ENCODE assay signal across 9 mouse cellular contexts in genomic region chrX:7696520-7696919, GRCm38 (mm10). TPM values are rescaled to one million over a fixed set of nuclear protein-coding genes. Genes with fewer than 3 reads are reported as not detected.
A peak's percentile ranks its signal among the peaks of the same experiment; 100 is the strongest.
DNase-seq lines count a peak whose midpoint lies in the region; ATAC-seq lines count a peak whose summit lies in the region.
"Had no signal": no experiment of that assay in that cellular context is flagged by ENCODE, and none has a peak within 500 bp of the region (broad histone marks: within the 10 kb centered on the region; RNA-seq: fewer than 3 reads in every experiment).

No protein-coding gene starts in this region.

- no peak overlapping the region for H3K9ac ChIP-seq in heart, embryonic 12.5 days
- H3K9ac ChIP-seq in hindbrain, embryonic 14.5 days, result no peak overlapping the region
- no peak overlapping the region for H3K9ac ChIP-seq in midbrain, embryonic 11.5 days (ENCODE audit: low read length)

- intact Hi-C loops in heart, postnatal 10 days (cut with DNase I), result loop anchor here (10.0 kb wide), 1 partner anchor 122 kb away; the partner anchor contains the start of genes Foxp3 and Ppp1r3f
- intact Hi-C loops in gastrocnemius, postnatal 36 days (cut with DNase I), result loop anchor here (10.0 kb wide), 2 partner anchors 122 to 272 kb away; partner anchors contain the start of genes Foxp3 and Ppp1r3f

- no peak for DNase-seq in heart, postnatal 10 days
- no peak for DNase-seq in embryonic facial prominence, embryonic 10.5 days (ENCODE audit: low spot score)
- DNase-seq in hindbrain, embryonic 14.5 days (ENCODE audit: low spot score), result no peak
- no peak for DNase-seq in midbrain, embryonic 11.5 days (ENCODE audit: low spot score, missing footprints)
- DNase-seq in urinary bladder, postnatal 4 days (ENCODE audit: low spot score in 2 of 2), result no peak
- no peak for DNase-seq in urinary bladder, postnatal 36 days (ENCODE audit: low spot score in 2 of 2)
- no peak for DNase-seq in gastrocnemius, postnatal 36 days

- H3K4me2 ChIP-seq in heart, embryonic 12.5 days, result peak overlapping the region; percentile 72
- H3K4me2 ChIP-seq in hindbrain, embryonic 14.5 days (replicated peaks), result peak overlapping the region; percentile 36
- no peak overlapping the region for H3K4me2 ChIP-seq in midbrain, embryonic 11.5 days

- H3K27ac ChIP-seq in heart, embryonic 12.5 days (ENCODE audit: poor library complexity, severe bottlenecking), result no peak overlapping the region
- H3K27ac ChIP-seq in embryonic facial prominence, embryonic 10.5 days (replicated peaks), result no peak overlapping the region
- H3K27ac ChIP-seq in hindbrain, embryonic 14.5 days, result no peak overlapping the region; the same call in 1 of the 2 replicates
- no peak overlapping the region for H3K27ac ChIP-seq in midbrain, embryonic 11.5 days (ENCODE audit: low read depth, low read length)

- H3K4me3 ChIP-seq in heart, embryonic 12.5 days, result peak overlapping the region; percentile 74; the same call in 1 of the 2 replicates
- H3K4me3 ChIP-seq in embryonic facial prominence, embryonic 10.5 days, result peak overlapping the region; percentile 65
- peak overlapping the region; percentile 52; the same call in 1 of the 2 replicates for H3K4me3 ChIP-seq in hindbrain, embryonic 14.5 days (replicated peaks; ENCODE audit: low read length)
- no peak overlapping the region for H3K4me3 ChIP-seq in midbrain, embryonic 11.5 days (ENCODE audit: low read depth, low read length)

- H3K4me1 ChIP-seq in heart, embryonic 12.5 days (replicated peaks), result no peaks in the 10 kb centered on the region
- 0 out of 2 replicates have a peak, but pooled peaks cover 2% of the 10 kb centered on the region for H3K4me1 ChIP-seq in embryonic facial prominence, embryonic 10.5 days
- H3K4me1 ChIP-seq in hindbrain, embryonic 14.5 days (replicated peaks; ENCODE audit: control insufficient read depth, insufficient read depth, low read length), result peaks cover 6% of the 10 kb centered on the region; the same call in 1 of the 2 replicates
- H3K4me1 ChIP-seq in midbrain, embryonic 11.5 days (ENCODE audit: control insufficient read depth, insufficient read depth, low read length), result no peaks in the 10 kb centered on the region

- H3K27me3 ChIP-seq in heart, embryonic 12.5 days (replicated peaks), result no peaks in the 10 kb centered on the region
- no peaks in the 10 kb centered on the region for H3K27me3 ChIP-seq in embryonic facial prominence, embryonic 10.5 days (replicated peaks; ENCODE audit: low read depth, poor library complexity, severe bottlenecking)
- no peaks in the 10 kb centered on the region for H3K27me3 ChIP-seq in hindbrain, embryonic 14.5 days (ENCODE audit: control insufficient read depth, insufficient read depth, low read length)
- H3K27me3 ChIP-seq in midbrain, embryonic 11.5 days (ENCODE audit: control insufficient read depth, insufficient read depth, low read length), result no peaks in the 10 kb centered on the region

- no peaks in the 10 kb centered on the region for H3K9me3 ChIP-seq in heart, embryonic 12.5 days (replicated peaks)
- no peaks in the 10 kb centered on the region for H3K9me3 ChIP-seq in embryonic facial prominence, embryonic 10.5 days
- no peaks in the 10 kb centered on the region for H3K9me3 ChIP-seq in hindbrain, embryonic 14.5 days (ENCODE audit: control insufficient read depth, low read length)
- H3K9me3 ChIP-seq in midbrain, embryonic 11.5 days (ENCODE audit: control insufficient read depth, low read length), result no peaks in the 10 kb centered on the region

- H3K36me3 ChIP-seq in heart, embryonic 12.5 days, result peaks cover 13% of the 10 kb centered on the region
- H3K36me3 ChIP-seq in embryonic facial prominence, embryonic 10.5 days (replicated peaks), result peaks cover 33% of the 10 kb centered on the region
- peaks cover 10% of the 10 kb centered on the region; the same call in 1 of the 2 replicates for H3K36me3 ChIP-seq in hindbrain, embryonic 14.5 days (replicated peaks; ENCODE audit: control insufficient read depth, insufficient read depth)
- no peaks in the 10 kb centered on the region for H3K36me3 ChIP-seq in midbrain, embryonic 11.5 days (ENCODE audit: control insufficient read depth, insufficient read depth, low read length)

- WGBS in heart, embryonic 12.5 days, result 35% methylated on average over 6 of the region's 6 CpGs
- WGBS in embryonic facial prominence, embryonic 10.5 days, result 45% methylated on average over 6 of the region's 6 CpGs
- WGBS in hindbrain, embryonic 14.5 days, result 55% methylated on average over 6 of the region's 6 CpGs
- WGBS in midbrain, embryonic 11.5 days, result 48% methylated on average over 6 of the region's 6 CpGs

- no peak for ATAC-seq in heart, embryonic 12.5 days (ENCODE audit: insufficient number of reproducible peaks, low FRiP score)
- peak; percentile 61; the same call in 1 of the 2 replicates for ATAC-seq in hindbrain, embryonic 14.5 days (ENCODE audit: low FRiP score)
- peak; percentile 60; the same call in 1 of the 2 replicates for ATAC-seq in midbrain, embryonic 11.5 days (ENCODE audit: low FRiP score)

RNA-seq across cellular contexts. Expression of gene Gpkow, which starts 0.4 kb away (rescaled TPM):
- 35.5 and 36.4 TPM in 2 replicates for polyA plus RNA-seq in heart, embryonic 12.5 days (2016; fragmentation: Nextera tagmentation; extraction: Ambion mirVana)
- 10 to 100 TPM; 24.8 to 26.8 TPM for total RNA-seq in heart, postnatal 10 days (2021)
- 40.2 and 40.3 TPM in 2 replicates for polyA plus RNA-seq in embryonic facial prominence, embryonic 10.5 days (2016; fragmentation: Nextera tagmentation; extraction: Ambion mirVana)
- 46.1 and 52.1 TPM in 2 replicates for polyA plus RNA-seq in hindbrain, embryonic 14.5 days (2014; fragmentation: Nextera tagmentation; extraction: Ambion mirVana)
- polyA plus RNA-seq in midbrain, embryonic 11.5 days (2014; fragmentation: Nextera tagmentation; extraction: Ambion mirVana), result 42.8 and 44.4 TPM in 2 replicates
- 10 to 100 TPM; 11.2 to 12.9 TPM for total RNA-seq in gastrocnemius, postnatal 36 days (2021)

RNA-seq across cellular contexts. Expression of gene Magix, which starts 15.5 kb away (rescaled TPM):
- 0.18 TPM in 2 replicates for polyA plus RNA-seq in heart, embryonic 12.5 days (2016; fragmentation: Nextera tagmentation; extraction: Ambion mirVana)
- total RNA-seq in heart, postnatal 10 days (2021), result 10 to 100 TPM; 10.8 to 13.9 TPM
- polyA plus RNA-seq in embryonic facial prominence, embryonic 10.5 days (2016; fragmentation: Nextera tagmentation; extraction: Ambion mirVana), result 0.09 TPM in 1 of 2 replicates, not detected in the other
- not detected in 2 replicates for polyA plus RNA-seq in hindbrain, embryonic 14.5 days (2014; fragmentation: Nextera tagmentation; extraction: Ambion mirVana)
- not detected in 2 replicates for polyA plus RNA-seq in midbrain, embryonic 11.5 days (2014; fragmentation: Nextera tagmentation; extraction: Ambion mirVana)
- 10 to 100 TPM; 18.8 to 20.6 TPM for total RNA-seq in gastrocnemius, postnatal 36 days (2021)

RNA-seq across cellular contexts. Expression of gene Wdr45, which starts 17.6 kb away (rescaled TPM):
- polyA plus RNA-seq in heart, embryonic 12.5 days (2016; fragmentation: Nextera tagmentation; extraction: Ambion mirVana), result 21.6 and 22.4 TPM in 2 replicates
- total RNA-seq in heart, postnatal 10 days (2021), result 10 to 100 TPM; 31.0 to 33.4 TPM
- 22.5 and 23.8 TPM in 2 replicates for polyA plus RNA-seq in embryonic facial prominence, embryonic 10.5 days (2016; fragmentation: Nextera tagmentation; extraction: Ambion mirVana)
- polyA plus RNA-seq in hindbrain, embryonic 14.5 days (2014; fragmentation: Nextera tagmentation; extraction: Ambion mirVana), result 20.6 and 21.9 TPM in 2 replicates
- 12.8 and 14.1 TPM in 2 replicates for polyA plus RNA-seq in midbrain, embryonic 11.5 days (2014; fragmentation: Nextera tagmentation; extraction: Ambion mirVana)
- total RNA-seq in gastrocnemius, postnatal 36 days (2021), result 10 to 100 TPM; 27.2 to 32.0 TPM

RNA-seq across cellular contexts. Expression of gene Plp2, which starts 25.3 kb away (rescaled TPM):
- 147 and 155 TPM in 2 replicates for polyA plus RNA-seq in heart, embryonic 12.5 days (2016; fragmentation: Nextera tagmentation; extraction: Ambion mirVana)
- total RNA-seq in heart, postnatal 10 days (2021), result 10 to 100 TPM; 84.8 to 88.4 TPM
- 49.7 TPM in 2 replicates for polyA plus RNA-seq in embryonic facial prominence, embryonic 10.5 days (2016; fragmentation: Nextera tagmentation; extraction: Ambion mirVana)
- polyA plus RNA-seq in hindbrain, embryonic 14.5 days (2014; fragmentation: Nextera tagmentation; extraction: Ambion mirVana), result 21.2 and 23.5 TPM in 2 replicates
- polyA plus RNA-seq in midbrain, embryonic 11.5 days (2014; fragmentation: Nextera tagmentation; extraction: Ambion mirVana), result 36.3 and 36.9 TPM in 2 replicates
- total RNA-seq in gastrocnemius, postnatal 36 days (2021), result 10 to 100 TPM; 28.0 to 43.2 TPM

RNA-seq across cellular contexts. Expression of gene Gm45208, which starts 25.5 kb away (rescaled TPM):
- not detected in 2 replicates for polyA plus RNA-seq in heart, embryonic 12.5 days (2016; fragmentation: Nextera tagmentation; extraction: Ambion mirVana)
- not detected for total RNA-seq in heart, postnatal 10 days (2021)
- polyA plus RNA-seq in embryonic facial prominence, embryonic 10.5 days (2016; fragmentation: Nextera tagmentation; extraction: Ambion mirVana), result 0.36 and 0.61 TPM in 2 replicates
- 0.53 TPM in 1 of 2 replicates, not detected in the other for polyA plus RNA-seq in hindbrain, embryonic 14.5 days (2014; fragmentation: Nextera tagmentation; extraction: Ambion mirVana)
- polyA plus RNA-seq in midbrain, embryonic 11.5 days (2014; fragmentation: Nextera tagmentation; extraction: Ambion mirVana), result 0.22 TPM in 1 of 2 replicates, not detected in the other
- not detected for total RNA-seq in gastrocnemius, postnatal 36 days (2021)
- total RNA-seq: adrenal gland, postnatal 25 days had no signal
